Mouse (Mus musculus) CH12F3 (cell line): ENCODE data around the gene Mcm10.

Experiments used
- in situ Hi-C: fragments of 300-500 bp; cut with MboI; formaldehyde crosslinking; loops from 2 replicates; pipeline ENCODE4 v1.14.3; 2020; ENCODE audit warnings: low sequenced_read_pairs

The Mcm10 gene

DNA sequence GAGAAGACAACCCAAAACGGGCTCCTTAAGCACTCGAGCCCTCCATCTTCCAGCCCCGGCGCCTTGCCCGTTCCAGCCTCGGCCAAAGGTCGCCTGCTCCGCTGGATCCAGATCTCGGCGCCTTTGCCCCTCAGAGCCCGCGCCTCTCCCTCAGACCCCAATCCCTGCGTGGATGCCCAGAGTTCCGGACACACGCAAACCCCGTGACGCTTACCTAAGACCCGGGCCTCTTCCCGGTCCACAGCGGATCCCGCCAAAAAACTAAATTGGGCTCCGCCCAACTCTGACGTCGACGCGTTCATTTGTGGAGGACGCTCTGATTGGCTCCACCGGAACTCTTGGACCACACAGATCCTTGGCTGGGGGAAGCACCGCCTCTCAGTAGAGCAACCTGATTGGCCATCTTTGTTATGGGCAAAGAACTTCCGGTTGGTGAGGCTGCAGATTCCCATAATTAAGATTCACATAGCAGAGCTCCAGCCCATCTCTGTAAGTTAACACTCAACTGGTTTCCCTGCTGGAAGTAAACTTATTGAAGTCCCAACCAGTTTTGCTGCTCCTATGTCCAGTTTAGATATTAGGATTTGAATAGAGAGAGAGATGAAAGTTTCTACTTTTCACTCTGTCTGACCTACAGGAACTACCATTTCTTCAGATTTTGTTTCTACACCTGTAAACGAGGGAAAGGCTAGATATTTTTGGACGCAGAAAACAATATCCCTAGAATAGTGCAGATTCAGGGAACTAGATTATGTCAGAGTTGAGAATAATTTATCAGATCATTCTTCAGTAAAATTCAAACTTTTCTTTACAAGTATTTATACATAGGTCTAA, at the start of gene Mcm10:
Gene Mcm10 (minus strand): TSS at position 301 of the 834 bp plus-strand sequence.
- in situ Hi-C loops = no loop called here

DNA sequence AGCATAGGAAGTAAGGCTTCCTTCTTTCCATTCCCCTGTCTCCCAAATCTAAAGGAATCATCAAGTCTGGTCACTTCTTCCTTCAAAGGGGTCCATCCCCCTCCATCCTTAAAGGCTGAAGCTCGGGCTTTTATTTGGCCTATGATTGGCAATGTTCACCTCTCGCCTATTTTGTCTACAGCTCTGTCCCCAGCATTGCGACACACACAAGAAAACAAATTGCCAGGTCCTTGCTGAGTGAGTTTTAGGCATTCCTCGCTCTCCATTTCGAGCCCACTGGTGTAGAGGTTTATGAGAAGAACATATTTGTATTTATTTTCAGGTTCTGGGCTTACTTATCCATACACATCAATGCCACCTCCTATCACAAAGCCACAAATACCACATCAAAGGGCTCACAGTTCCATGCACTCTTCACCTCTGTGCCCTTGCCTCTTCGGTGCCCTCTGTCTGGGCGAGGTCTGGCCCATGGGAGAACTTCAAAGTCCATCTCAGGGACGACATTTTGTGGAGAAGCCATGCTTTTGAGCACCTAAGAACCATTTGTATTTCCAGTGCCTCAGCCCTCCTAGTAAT, 48.6 kb upstream of the Mcm10 start:
- in situ Hi-C loops = no loop called here

DNA sequence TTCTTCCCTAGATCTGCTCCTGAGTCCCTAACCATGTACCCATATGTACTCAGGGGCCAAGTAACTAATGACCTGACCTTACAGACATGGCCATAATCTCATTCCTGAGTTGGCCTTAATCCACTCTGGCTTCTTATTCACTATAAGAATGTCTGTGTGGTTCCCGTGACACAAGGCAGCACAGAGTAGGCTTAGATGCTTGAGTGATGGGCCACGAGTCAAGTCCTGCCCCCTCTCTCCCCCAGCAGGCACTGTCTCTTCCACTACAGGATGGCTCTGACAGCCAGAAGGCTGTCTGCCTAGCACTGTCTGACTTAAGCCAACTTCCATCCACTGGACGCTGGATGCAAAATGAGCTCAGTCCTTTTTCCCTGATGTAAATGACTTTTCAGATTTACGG, 47.4 kb upstream of the Mcm10 start:
- in situ Hi-C loops = no loop called here

GRCm38 (mm10) chr2:5058436-5058835, 45.8 kb upstream of the Mcm10 start:
- in situ Hi-C loops = no loop called here

DNA sequence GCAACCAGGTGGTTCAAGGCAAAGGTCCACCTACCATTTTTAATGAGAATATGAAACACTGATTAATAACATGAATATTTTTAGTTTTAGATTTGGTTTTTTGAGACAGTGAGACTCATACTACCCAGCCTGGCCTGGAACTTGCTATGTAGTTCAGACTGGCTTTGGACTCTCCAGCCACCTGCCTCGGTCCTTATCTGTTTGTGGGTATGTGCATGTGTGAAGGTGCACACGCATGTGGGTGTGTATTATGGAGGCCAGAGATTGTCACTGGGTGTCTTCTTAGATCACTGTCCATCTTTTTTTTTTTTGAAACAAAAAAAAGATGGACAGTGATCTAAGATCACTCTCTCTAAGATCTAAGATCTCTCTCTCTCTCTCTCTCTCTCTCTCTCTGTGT, 38.0 kb upstream of the Mcm10 start:
- in situ Hi-C loops = no loop called here

DNA sequence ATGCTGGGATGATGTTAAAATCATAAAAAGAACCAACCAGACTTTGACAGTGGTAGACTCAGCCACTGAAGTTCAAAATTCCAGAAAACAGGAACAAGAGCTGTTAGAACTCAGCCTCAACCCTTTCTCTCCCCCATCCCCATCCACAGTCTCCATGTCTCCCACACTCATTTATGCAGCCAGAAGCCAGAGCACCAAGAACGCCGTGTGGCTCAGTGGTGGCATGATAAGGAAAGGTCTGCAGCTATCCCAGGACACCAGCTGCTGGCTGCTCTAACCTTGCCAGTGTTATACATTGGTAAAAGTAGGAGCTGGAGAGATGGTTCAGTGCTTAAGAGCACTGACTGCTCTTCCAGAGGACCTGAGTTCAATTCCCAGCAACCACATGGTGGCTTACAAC, 34.4 kb upstream of the Mcm10 start:
- in situ Hi-C loops = no loop called here

DNA sequence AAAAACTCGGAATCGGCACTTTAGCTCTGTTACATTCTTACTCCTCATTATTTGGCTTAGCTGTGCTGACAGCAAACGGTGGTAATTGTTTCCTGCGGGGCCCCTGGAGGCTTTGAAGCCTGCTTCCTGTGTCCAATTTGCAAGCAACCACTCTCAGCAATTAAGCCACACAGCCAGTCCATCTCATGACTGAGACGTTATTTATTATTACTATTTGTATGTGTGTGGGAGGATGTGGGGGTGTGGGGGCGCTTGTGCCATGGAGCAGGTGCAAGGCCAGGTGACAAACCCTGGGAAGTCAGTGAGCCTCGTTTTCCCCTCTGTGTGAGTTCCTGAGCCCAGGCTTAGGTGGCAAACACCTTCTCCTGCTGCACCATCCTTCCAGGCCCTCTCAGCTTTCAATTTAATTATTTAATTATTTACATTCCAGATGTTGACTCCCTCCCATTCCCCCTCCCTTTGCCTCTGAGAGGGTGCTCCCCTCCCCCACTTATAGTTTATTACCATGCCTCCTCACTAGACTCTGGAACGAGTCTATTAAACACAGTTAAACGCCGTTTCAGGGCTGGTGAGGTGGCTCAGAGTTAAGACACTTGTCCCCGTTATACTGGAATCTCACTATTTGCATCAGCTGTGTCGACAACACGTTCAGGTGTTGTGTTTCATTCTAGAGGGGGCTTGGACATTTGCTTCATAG, 32.8 kb upstream of the Mcm10 start:
- in situ Hi-C loops = no loop called here

GRCm38 (mm10) chr2:5044321-5044720, 31.7 kb upstream of the Mcm10 start:
- in situ Hi-C loops = no loop called here

- in situ Hi-C loops = no loop called here
These were observed 30.8 kb upstream of the Mcm10 start for GRCm38 (mm10) chr2:5043476-5043761.

- in situ Hi-C loops = no loop called here
These were observed 30.3 kb upstream of the Mcm10 start for GRCm38 (mm10) chr2:5042616-5043475.

DNA sequence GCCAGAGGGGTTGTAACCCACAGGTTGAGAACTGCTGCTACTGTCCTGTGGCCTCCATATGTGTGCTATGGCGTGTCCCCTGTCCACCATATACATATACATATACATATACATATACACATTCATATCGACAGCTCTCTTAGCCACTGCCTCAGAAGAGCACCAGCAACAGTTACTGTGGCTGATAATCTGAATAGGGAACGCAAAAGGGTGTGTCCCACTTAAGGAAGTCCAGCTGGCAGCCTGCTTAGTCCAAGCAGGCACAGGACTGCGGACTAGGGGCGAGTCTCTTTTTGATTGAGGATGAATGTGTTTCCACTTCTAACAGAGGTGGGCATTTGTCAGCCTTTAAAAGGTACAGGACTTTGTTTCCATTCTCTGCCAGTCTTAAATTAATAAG, 29.3 kb upstream of the Mcm10 start:
- in situ Hi-C loops = no loop called here

GRCm38 (mm10) chr2:5040281-5041161, 27.9 kb upstream of the Mcm10 start:
- in situ Hi-C loops = no loop called here

DNA sequence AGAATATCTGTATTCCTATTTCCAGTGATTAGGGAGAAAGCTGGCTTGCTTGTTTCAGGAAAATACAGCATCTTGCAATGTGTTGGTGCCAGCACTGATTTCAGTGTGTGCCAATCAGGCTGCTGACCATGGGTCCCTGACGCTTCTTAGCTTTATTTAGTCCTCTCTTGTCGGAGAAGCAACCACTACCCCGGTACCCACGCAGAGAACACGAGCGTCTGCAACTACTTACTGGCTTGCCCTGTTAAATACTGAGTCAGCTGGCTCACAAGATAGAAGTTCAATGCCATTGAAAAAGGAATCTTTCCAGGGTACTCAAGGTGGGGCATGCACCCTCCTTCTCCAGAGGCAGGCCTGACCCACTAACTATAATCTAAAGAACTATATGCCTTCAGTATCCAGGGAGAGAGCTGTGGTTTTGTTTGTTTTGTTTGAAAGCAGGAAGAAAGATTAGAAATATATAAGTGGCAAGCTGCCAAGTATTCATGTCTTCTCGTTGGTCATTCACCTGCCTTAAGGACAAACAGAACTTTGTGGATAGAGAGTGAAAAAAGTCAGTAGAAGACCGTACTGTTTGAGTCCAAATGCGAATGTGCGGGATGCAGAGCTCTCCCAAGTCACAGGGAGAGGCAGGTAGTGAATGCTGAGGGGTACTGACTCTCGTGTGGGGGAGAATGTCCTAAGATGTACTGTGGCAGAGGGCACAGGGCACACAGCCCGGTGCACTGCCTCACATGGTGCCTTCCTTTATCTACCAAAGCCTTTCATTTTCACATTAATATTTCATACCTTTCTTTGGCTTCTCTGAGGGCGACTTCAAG, 27.0 kb upstream of the Mcm10 start:
- in situ Hi-C loops = no loop called here

DNA sequence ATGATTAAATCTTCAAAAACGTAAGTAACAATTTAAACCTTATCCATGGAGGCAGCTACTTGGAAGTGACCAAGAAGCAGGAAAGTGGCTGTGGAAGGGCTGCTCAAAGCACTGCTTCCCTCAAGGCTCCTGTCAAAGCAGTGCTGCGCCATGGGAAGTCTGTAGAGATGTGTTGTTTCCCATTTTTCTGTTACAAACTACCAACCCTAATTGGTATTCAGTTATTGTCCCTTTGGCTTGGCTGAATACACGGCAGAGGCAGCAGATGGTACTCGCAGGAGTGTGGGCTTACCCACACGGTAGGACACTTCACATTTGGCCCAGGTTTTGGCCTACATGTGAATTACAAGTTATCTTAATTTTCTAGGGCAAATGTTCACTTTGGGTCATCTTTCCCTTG, 25.7 kb upstream of the Mcm10 start:
- in situ Hi-C loops = no loop called here

DNA sequence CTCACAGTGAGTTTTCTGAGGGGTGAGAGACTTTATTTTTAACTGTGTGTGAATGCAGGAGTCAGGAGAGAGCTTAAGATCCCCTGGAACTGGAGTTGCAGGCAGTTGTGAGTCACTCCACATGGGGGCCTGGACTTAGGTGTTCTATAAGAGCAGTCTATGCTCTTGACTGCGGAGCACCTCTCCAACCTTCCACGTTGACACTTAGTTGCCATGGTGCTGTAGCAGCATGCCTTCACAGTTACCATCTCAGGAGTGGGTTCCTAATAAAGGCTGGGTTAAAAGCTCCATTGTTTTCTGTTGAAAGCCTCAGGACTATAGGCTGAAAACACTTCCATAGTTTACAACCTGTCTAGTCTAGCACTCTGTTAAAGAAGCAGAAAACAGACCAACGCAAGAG, 24.8 kb upstream of the Mcm10 start:
- in situ Hi-C loops = no loop called here

DNA sequence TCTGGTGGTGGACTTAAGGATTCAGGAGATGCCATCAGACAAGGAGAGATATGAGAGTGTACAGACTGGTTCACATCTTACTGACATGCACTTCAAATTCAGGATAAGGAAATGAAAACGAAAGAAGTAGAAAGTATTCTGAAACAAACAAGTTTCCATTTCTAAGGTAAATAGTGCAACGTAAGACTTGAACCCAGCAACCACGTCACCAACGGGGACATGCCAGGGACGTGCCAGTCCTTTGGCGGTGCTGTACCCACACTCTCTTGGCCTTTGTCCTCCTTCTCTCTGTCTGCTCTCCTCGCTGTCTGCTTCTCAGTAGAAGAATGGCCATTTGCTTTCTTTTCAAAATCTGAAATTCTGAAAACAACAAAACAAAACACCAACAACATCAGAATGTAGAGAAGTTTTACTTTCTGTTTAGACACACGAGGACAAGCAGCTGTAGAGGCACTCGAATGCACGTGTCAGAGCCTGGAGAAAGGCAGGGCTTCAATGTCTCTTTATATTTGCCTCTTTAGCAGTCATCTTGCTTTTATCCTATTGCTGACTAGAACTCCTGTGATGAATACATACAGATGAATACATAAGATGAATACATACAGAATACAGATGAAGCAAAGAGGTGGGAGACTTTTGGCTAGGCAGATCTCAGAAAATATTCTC, 24.0 kb upstream of the Mcm10 start:
- in situ Hi-C loops = no loop called here

GRCm38 (mm10) chr2:5035241-5035640, 22.6 kb upstream of the Mcm10 start:
- in situ Hi-C loops = no loop called here

GRCm38 (mm10) chr2:5034801-5035200, 22.2 kb upstream of the Mcm10 start:
- in situ Hi-C loops = no loop called here
